Mouse (Mus musculus): ENCODE data around the gene Cpeb3. TPM values are rescaled to one million over a fixed set of nuclear protein-coding genes. Genes with fewer than 3 reads are reported as not detected.

The Cpeb3 gene
- polyA plus RNA-seq, 1 experiment from 2014 or later = 2.0 TPM

- Histone ChIP-seq H3K4me3 (ENCODE audit: low read depth, low read length) (no peak overlapping the region), H3K4me1 (replicated peaks; ENCODE audit: control insufficient read depth, insufficient read depth, low read length) (no peaks in the 10 kb centered on the region), H3K4me2 (no peak overlapping the region), H3K27ac (ENCODE audit: low read depth, low read length) (no peak overlapping the region), H3K9ac (ENCODE audit: low read depth, low read length) (no peak overlapping the region), H3K36me3 (ENCODE audit: control insufficient read depth, insufficient read depth, low read length) (0 out of 2 replicates have a peak, but pooled peaks cover 3% of the 10 kb centered on the region), H3K9me3 (ENCODE audit: control insufficient read depth, low read length) (no peaks in the 10 kb centered on the region), H3K27me3 (replicated peaks; ENCODE audit: control insufficient read depth, insufficient read depth, low read length) (0 out of 2 replicates have a peak, but pooled peaks cover 2% of the 10 kb centered on the region)
- no peak for ATAC-seq (replicated peaks; ENCODE audit: low FRiP score)
- no peak for DNase-seq (ENCODE audit: low spot score)
- 82% methylated on average over 5 of the region's 5 CpGs for WGBS
These were observed 177.0 kb downstream of the Cpeb3 start for GRCm38 (mm10) chr19:37031446-37031845.

- ATAC-seq (replicated peaks; ENCODE audit: low FRiP score) (no peak), DNase-seq (ENCODE audit: low spot score) (no peak)
- Histone ChIP-seq H3K4me3 (ENCODE audit: low read depth, low read length) (no peak overlapping the region), H3K27me3 (replicated peaks; ENCODE audit: control insufficient read depth, insufficient read depth, low read length) (0 out of 2 replicates have a peak, but pooled peaks cover 2% of the 10 kb centered on the region), H3K27ac (ENCODE audit: low read depth, low read length) (no peak overlapping the region), H3K4me2 (no peak overlapping the region), H3K9ac (ENCODE audit: low read depth, low read length) (no peak overlapping the region), H3K4me1 (replicated peaks; ENCODE audit: control insufficient read depth, insufficient read depth, low read length) (no peaks in the 10 kb centered on the region), H3K9me3 (ENCODE audit: control insufficient read depth, low read length) (no peaks in the 10 kb centered on the region), H3K36me3 (ENCODE audit: control insufficient read depth, insufficient read depth, low read length) (0 out of 2 replicates have a peak, but pooled peaks cover 3% of the 10 kb centered on the region)
- 88% methylated on average over 6 of the region's 6 CpGs for WGBS
These were observed 178.6 kb downstream of the Cpeb3 start for GRCm38 (mm10) chr19:37029771-37030170.

GRCm38 (mm10) chr19:37026408-37026807 is 182.0 kb downstream of the Cpeb3 start:
- H3K4me2 ChIP-seq = no peak overlapping the region
- H3K9me3 ChIP-seq (ENCODE audit: control insufficient read depth, low read length) = no peaks in the 10 kb centered on the region
- H3K4me3 ChIP-seq (ENCODE audit: low read depth, low read length) = no peak overlapping the region
- no peak overlapping the region for H3K9ac ChIP-seq (ENCODE audit: low read depth, low read length)
- no peak for ATAC-seq (replicated peaks; ENCODE audit: low FRiP score)
- no peak for DNase-seq (ENCODE audit: low spot score)
- H3K36me3 ChIP-seq (ENCODE audit: control insufficient read depth, insufficient read depth, low read length) = 0 out of 2 replicates have a peak, but pooled peaks cover 3% of the 10 kb centered on the region
- WGBS = 75% methylated on average over 11 of the region's 11 CpGs
- H3K4me1 ChIP-seq (replicated peaks; ENCODE audit: control insufficient read depth, insufficient read depth, low read length) = no peaks in the 10 kb centered on the region
- H3K27ac ChIP-seq (ENCODE audit: low read depth, low read length) = no peak overlapping the region
- H3K27me3 ChIP-seq (replicated peaks; ENCODE audit: control insufficient read depth, insufficient read depth, low read length) = no peaks in the 10 kb centered on the region

- Histone ChIP-seq H3K4me1 (replicated peaks; ENCODE audit: control insufficient read depth, insufficient read depth, low read length) (no peaks in the 10 kb centered on the region), H3K36me3 (ENCODE audit: control insufficient read depth, insufficient read depth, low read length) (0 out of 2 replicates have a peak, but pooled peaks cover 3% of the 10 kb centered on the region), H3K27ac (ENCODE audit: low read depth, low read length) (no peak overlapping the region), H3K4me3 (ENCODE audit: low read depth, low read length) (no peak overlapping the region), H3K9me3 (ENCODE audit: control insufficient read depth, low read length) (no peaks in the 10 kb centered on the region), H3K27me3 (replicated peaks; ENCODE audit: control insufficient read depth, insufficient read depth, low read length) (no peaks in the 10 kb centered on the region), H3K4me2 (no peak overlapping the region), H3K9ac (ENCODE audit: low read depth, low read length) (no peak overlapping the region)
- ATAC-seq (replicated peaks; ENCODE audit: low FRiP score) (no peak), DNase-seq (ENCODE audit: low spot score) (no peak)
- 78% methylated on average over 13 of the region's 13 CpGs for WGBS
These were observed 182.5 kb downstream of the Cpeb3 start for GRCm38 (mm10) chr19:37025839-37026319.

- no peak for DNase-seq (ENCODE audit: low spot score)
- no peak overlapping the region for H3K4me3 ChIP-seq (ENCODE audit: low read depth, low read length)
- no peaks in the 10 kb centered on the region for H3K36me3 ChIP-seq (ENCODE audit: control insufficient read depth, insufficient read depth, low read length)
- H3K27me3 ChIP-seq (replicated peaks; ENCODE audit: control insufficient read depth, insufficient read depth, low read length) = no peaks in the 10 kb centered on the region
- H3K4me1 ChIP-seq (replicated peaks; ENCODE audit: control insufficient read depth, insufficient read depth, low read length) = peaks cover 7% of the 10 kb centered on the region; the same call in 1 of the 2 replicates
- H3K9me3 ChIP-seq (ENCODE audit: control insufficient read depth, low read length) = no peaks in the 10 kb centered on the region
- no peak overlapping the region for H3K4me2 ChIP-seq
- no peak overlapping the region for H3K9ac ChIP-seq (ENCODE audit: low read depth, low read length)
- 91% methylated on average over 5 of the region's 5 CpGs for WGBS
- no peak for ATAC-seq (replicated peaks; ENCODE audit: low FRiP score)
- no peak overlapping the region for H3K27ac ChIP-seq (ENCODE audit: low read depth, low read length)
These were observed 186.3 kb downstream of the Cpeb3 start for GRCm38 (mm10) chr19:37022146-37022545.

GRCm38 (mm10) chr19:37020951-37021350 is 187.4 kb downstream of the Cpeb3 start:
- H3K27ac ChIP-seq (ENCODE audit: low read depth, low read length) = no peak overlapping the region
- peaks cover 7% of the 10 kb centered on the region; the same call in 1 of the 2 replicates for H3K4me1 ChIP-seq (replicated peaks; ENCODE audit: control insufficient read depth, insufficient read depth, low read length)
- H3K4me3 ChIP-seq (ENCODE audit: low read depth, low read length) = no peak overlapping the region
- no peaks in the 10 kb centered on the region for H3K27me3 ChIP-seq (replicated peaks; ENCODE audit: control insufficient read depth, insufficient read depth, low read length)
- no peaks in the 10 kb centered on the region for H3K9me3 ChIP-seq (ENCODE audit: control insufficient read depth, low read length)
- WGBS = 85% methylated on average over 11 of the region's 11 CpGs
- H3K9ac ChIP-seq (ENCODE audit: low read depth, low read length) = no peak overlapping the region
- no peaks in the 10 kb centered on the region for H3K36me3 ChIP-seq (ENCODE audit: control insufficient read depth, insufficient read depth, low read length)
- no peak for ATAC-seq (replicated peaks; ENCODE audit: low FRiP score)
- DNase-seq (ENCODE audit: low spot score) = no peak
- no peak overlapping the region for H3K4me2 ChIP-seq

GRCm38 (mm10) chr19:37020531-37020930 is 187.9 kb downstream of the Cpeb3 start:
- 62% methylated on average over 5 of the region's 5 CpGs for WGBS
- ATAC-seq (replicated peaks; ENCODE audit: low FRiP score) = no peak
- no peaks in the 10 kb centered on the region for H3K9me3 ChIP-seq (ENCODE audit: control insufficient read depth, low read length)
- H3K36me3 ChIP-seq (ENCODE audit: control insufficient read depth, insufficient read depth, low read length) = no peaks in the 10 kb centered on the region
- no peak overlapping the region for H3K4me2 ChIP-seq
- H3K27ac ChIP-seq (ENCODE audit: low read depth, low read length) = no peak overlapping the region
- H3K27me3 ChIP-seq (replicated peaks; ENCODE audit: control insufficient read depth, insufficient read depth, low read length) = no peaks in the 10 kb centered on the region
- H3K4me1 ChIP-seq (replicated peaks; ENCODE audit: control insufficient read depth, insufficient read depth, low read length) = peaks cover 7% of the 10 kb centered on the region; the same call in 1 of the 2 replicates
- H3K4me3 ChIP-seq (ENCODE audit: low read depth, low read length) = no peak overlapping the region
- no peak overlapping the region for H3K9ac ChIP-seq (ENCODE audit: low read depth, low read length)
- no peak for DNase-seq (ENCODE audit: low spot score)

- DNase-seq (ENCODE audit: low spot score) = no peak
- no peaks in the 10 kb centered on the region; the same call in 1 of the 2 replicates for H3K36me3 ChIP-seq (ENCODE audit: control insufficient read depth, insufficient read depth, low read length)
- ATAC-seq (replicated peaks; ENCODE audit: low FRiP score) = peak; percentile 8; the same call in 1 of the 2 replicates
- no peak overlapping the region for H3K27ac ChIP-seq (ENCODE audit: low read depth, low read length)
- H3K4me1 ChIP-seq (replicated peaks; ENCODE audit: control insufficient read depth, insufficient read depth, low read length) = peaks cover 7% of the 10 kb centered on the region; the same call in 1 of the 2 replicates
- H3K27me3 ChIP-seq (replicated peaks; ENCODE audit: control insufficient read depth, insufficient read depth, low read length) = no peaks in the 10 kb centered on the region
- H3K9ac ChIP-seq (ENCODE audit: low read depth, low read length) = peak overlapping the region; percentile 35; the same call in 1 of the 2 replicates
- H3K9me3 ChIP-seq (ENCODE audit: control insufficient read depth, low read length) = no peaks in the 10 kb centered on the region
- 53% methylated on average over 5 of the region's 5 CpGs for WGBS
- peak overlapping the region; percentile 87 for H3K4me2 ChIP-seq
- H3K4me3 ChIP-seq (ENCODE audit: low read depth, low read length) = peak overlapping the region; percentile 51
These were observed 189.5 kb downstream of the Cpeb3 start for GRCm38 (mm10) chr19:37018931-37019330.

- WGBS = 4% methylated on average over 26 of the region's 26 CpGs
These were observed 190.0 kb downstream of the Cpeb3 start for GRCm38 (mm10) chr19:37018411-37018810.

More at GRCm38 (mm10) chr19:37018411-37018810, 190.0 kb downstream of the Cpeb3 start:
- H3K9me3 ChIP-seq (ENCODE audit: control insufficient read depth, low read length) = no peaks in the 10 kb centered on the region
- H3K36me3 ChIP-seq (ENCODE audit: control insufficient read depth, insufficient read depth, low read length) = peaks cover 2% of the 10 kb centered on the region; the same call in 1 of the 2 replicates
- H3K4me2 ChIP-seq = peak overlapping the region; percentile 87
- H3K9ac ChIP-seq (ENCODE audit: low read depth, low read length) = peak overlapping the region; percentile 62
- peak overlapping the region; percentile 51 for H3K4me3 ChIP-seq (ENCODE audit: low read depth, low read length)
- peak; percentile 82 for DNase-seq (ENCODE audit: low spot score)
- H3K27me3 ChIP-seq (replicated peaks; ENCODE audit: control insufficient read depth, insufficient read depth, low read length) = no peaks in the 10 kb centered on the region
- H3K4me1 ChIP-seq (replicated peaks; ENCODE audit: control insufficient read depth, insufficient read depth, low read length) = peaks cover 7% of the 10 kb centered on the region; the same call in 1 of the 2 replicates
- H3K27ac ChIP-seq (ENCODE audit: low read depth, low read length) = no peak overlapping the region
- peak; percentile 92 for ATAC-seq (replicated peaks; ENCODE audit: low FRiP score)
